Mouse (Mus musculus) C3H10T1/2 (cell line): ENCODE data around the gene Tmem238l. TPM values are rescaled to one million over a fixed set of nuclear protein-coding genes. Genes with fewer than 3 reads are reported as not detected.

ENCODE experiments used
- polyA plus RNA-seq, 2 experiments: library from polyadenylated mRNA; unstranded; fragments of >200 nt; fragmentation: generic; extraction: Trizol; gene quantifications; one replicate each; pipeline ENCODE4 v1.2.1; 2012; ENCODE audit warnings: missing spikeins in 2 of 2

Tmem238l gene
- not detected for polyA plus RNA-seq

GRCm38 (mm10) chr11:66956303-66956702, at the start of gene Tmem238l:
Gene Tmem238l (plus strand): TSS chr11:66956638.

GRCm38 (mm10) chr11:66911811-66912210, 44.6 kb upstream of the Tmem238l start, which contains the start of gene Pirt:
Gene Pirt (plus strand): TSS chr11:66911981.

Other genes with a start within 250 kb of the Tmem238l start
- not detected for gene Pirt, start 44.7 kb upstream of the Tmem238l start, polyA plus RNA-seq
- gene Tmem220, start 68.5 kb downstream of the Tmem238l start, polyA plus RNA-seq = 1 to 10 TPM in 1 of 2 experiments, under 1 TPM in 1; 0.07 to 2.6 TPM
- gene Adprm, start 96.0 kb downstream of the Tmem238l start, polyA plus RNA-seq = 10 to 100 TPM in 1 of 2 experiments, 1 to 10 TPM in 1; 3.5 to 19.8 TPM
- 1 to 10 TPM; 1.3 to 5.1 TPM for gene Sco1, start 96.0 kb downstream of the Tmem238l start, polyA plus RNA-seq
- gene Myh3, start 121.7 kb downstream of the Tmem238l start, polyA plus RNA-seq = under 1 TPM in 1 of 2 experiments, not detected in 1; 0.01 TPM
- not detected for gene Myh2, start 214.4 kb downstream of the Tmem238l start, polyA plus RNA-seq
- under 1 TPM in 1 of 2 experiments, not detected in 1; 0.01 TPM for gene Myh1, start 243.4 kb downstream of the Tmem238l start, polyA plus RNA-seq